Mouse (Mus musculus) lung, adult 2 months (tissue): Measurements from ENCODE around the gene Rc3h1. TPM values are rescaled to one million over a fixed set of nuclear protein-coding genes. Genes with fewer than 3 reads are reported as not detected.

Source experiments
- DNase-seq: peaks from one replicate; pipeline ENCODE4 v3.0.0; 2022
- H3K4me1 ChIP-seq: fragments of 200-500 bp; 2 replicates; pipeline ENCODE4 v1.6.1; 2011; ENCODE audit warnings: low read length; ENCODE audit not compliant: control insufficient read depth, insufficient read depth
- H3K4me3 ChIP-seq: fragments of 200-500 bp; replicated peaks from 2 replicates; pipeline ENCODE3; 2011; ENCODE audit warnings: low read depth, mild to moderate bottlenecking, control low read depth, low read length; ENCODE audit errors: extremely low read depth
- CTCF ChIP-seq: fragments of 200-500 bp; IDR thresholded peaks from 2 replicates; pipeline ENCODE4 v1.5.1; 2011; ENCODE audit warnings: mild to moderate bottlenecking, low read length, control low read depth; ENCODE audit not compliant: insufficient read depth
- POLR2A ChIP-seq: fragments of 200-500 bp; IDR thresholded peaks from 2 replicates; pipeline ENCODE4 v1.6.1; 2011; ENCODE audit warnings: low read depth, mild to moderate bottlenecking, control low read depth, low read length, borderline replicate concordance; ENCODE audit errors: extremely low read depth
- WGBS: fragments of 180-500 bp; shearing (Covaris S2); methylation state at CpG from one replicate; pipeline ENCODE4 v1.1.7; 2018; 5-methylcytosine and 5-hydroxymethylcytosine counted together
- polyA plus RNA-seq: library from polyadenylated mRNA; depleted of rRNA; stranded (reverse); fragments of >200 nt; gene quantifications from 2 replicates; pipeline ENCODE4 v1.2.3, GENCODE M21; 2012; rRNA removed

Gene Rc3h1
- polyA plus RNA-seq, 1 experiment = 16.0 TPM

GRCm38 (mm10) chr1:161016378-161016777, 110.2 kb downstream of the Rc3h1 start:
- no peaks in the 10 kb centered on the region for H3K4me1 ChIP-seq
- WGBS = 87% methylated on average over 2 of the region's 2 CpGs
- no peak for DNase-seq
- H3K4me3 ChIP-seq = no peak overlapping the region
- TF ChIP-seq CTCF = no peak
- TF ChIP-seq POLR2A = no peak

DNA sequence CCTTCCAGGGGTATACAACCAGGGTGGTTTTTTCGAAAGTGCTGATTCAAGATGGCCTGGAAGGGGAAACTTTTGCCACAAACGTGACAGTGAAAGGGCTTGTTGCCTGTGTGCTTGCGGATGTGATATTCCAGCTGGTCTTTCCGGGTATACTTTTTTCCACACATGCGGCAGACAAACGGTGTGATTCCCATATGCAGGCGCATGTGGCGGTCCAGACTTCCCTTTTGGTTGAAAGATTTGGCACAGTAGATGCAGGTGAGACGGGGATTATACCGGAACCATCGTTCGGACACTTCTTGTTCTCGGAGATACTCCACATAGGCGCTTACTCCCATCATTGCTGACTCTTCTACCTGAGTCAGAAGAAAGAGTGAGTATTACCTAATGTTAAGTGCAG, 113.8 kb downstream of the Rc3h1 start:
- no peak overlapping the region for H3K4me3 ChIP-seq
- TF ChIP-seq POLR2A = no peak
- no peak for TF ChIP-seq CTCF
- 96% methylated on average over 14 of the region's 14 CpGs for WGBS
- H3K4me1 ChIP-seq = no peaks in the 10 kb centered on the region
- no peak for DNase-seq

Other genes with a start within 250 kb of the Rc3h1 start
- 15.7 and 25.6 TPM in 2 replicates for gene Rabgap1l, start 113.2 kb upstream of the Rc3h1 start, polyA plus RNA-seq
- gene Serpinc1, start 72.2 kb downstream of the Rc3h1 start, polyA plus RNA-seq = 0.88 and 1.2 TPM in 2 replicates
- 1.4 and 3.4 TPM in 2 replicates for gene Zbtb37, start 128.4 kb downstream of the Rc3h1 start, polyA plus RNA-seq
- gene Dars2, start 164.2 kb downstream of the Rc3h1 start, polyA plus RNA-seq = 4.3 and 10.6 TPM in 2 replicates
- 0.70 and 1.1 TPM in 2 replicates for gene Cenpl, start 164.3 kb downstream of the Rc3h1 start, polyA plus RNA-seq
- gene Klhl20, start 225.1 kb downstream of the Rc3h1 start, polyA plus RNA-seq = 6.8 and 10.6 TPM in 2 replicates
- gene Ankrd45, start 236.3 kb downstream of the Rc3h1 start, polyA plus RNA-seq = 1.0 and 1.1 TPM in 2 replicates